Mouse (Mus musculus): ENCODE data around the gene Rab20.

Rab20 gene

GRCm38 (mm10) chr8:11403813-11404212 lies 74.7 kb downstream of the Rab20 start:
- no peak for DNase-seq (ENCODE audit: low read depth)
